Mouse (Mus musculus): ENCODE results near the gene Pde12.

DNA sequence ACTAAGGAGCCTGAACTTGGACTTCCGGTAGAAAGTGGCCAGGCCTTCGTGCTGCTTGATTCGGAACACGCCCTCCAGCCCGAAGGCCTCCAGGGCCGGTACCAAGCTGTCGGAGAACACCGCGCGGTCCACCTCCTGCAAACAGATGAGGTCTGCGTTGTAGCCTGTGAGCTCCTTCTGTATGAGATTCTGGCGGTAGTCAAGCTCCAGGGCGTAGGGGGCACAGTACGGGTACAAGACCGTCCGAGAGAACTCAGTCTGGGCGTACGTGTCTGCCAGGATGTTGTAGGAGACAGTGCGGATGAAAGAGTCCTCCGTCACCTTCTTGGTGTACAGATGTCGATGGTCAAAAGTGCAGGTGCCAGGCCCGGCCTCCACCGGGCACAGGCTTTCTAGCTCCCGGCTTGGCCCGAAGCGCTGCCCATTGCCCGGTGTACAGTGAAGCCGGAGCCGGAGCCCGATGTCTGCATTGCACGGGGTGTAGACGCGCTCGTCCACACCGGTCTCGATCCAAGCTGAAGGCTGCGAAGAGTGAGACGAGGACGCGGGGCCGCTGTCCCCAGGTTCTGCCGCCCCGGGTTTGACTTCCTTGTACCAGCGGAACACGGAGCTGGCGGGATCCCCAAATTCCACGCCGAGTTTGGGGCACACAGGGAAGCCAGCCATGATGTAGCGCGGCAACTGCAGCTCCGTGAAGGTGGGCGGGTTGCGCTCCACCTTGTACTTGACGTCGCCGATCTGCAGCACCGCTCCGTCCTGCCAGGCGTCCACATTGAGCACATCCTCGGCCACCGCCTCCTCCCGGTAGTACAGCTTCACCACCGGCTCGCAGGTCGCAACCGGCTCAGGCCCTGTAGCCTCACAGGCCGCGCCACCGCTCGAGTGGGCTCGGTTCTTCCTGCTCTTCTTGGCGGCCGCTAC lies 1.1 kb downstream of the Pde12 start:
- TF ChIP-seq GATA1 (IDR thresholded peaks at IDR 0.05; ENCODE audit: low read length) (no peak), TAL1 (IDR thresholded peaks at IDR 0.05; ENCODE audit: low read length) (no peak)
